In genomic region chr10:19724158-19724832, GRCm38 (mm10) we compare ENCODE assay signal across 27 mouse cellular contexts. TPM values are rescaled to one million over a fixed set of nuclear protein-coding genes. Genes with fewer than 3 reads are reported as not detected.
DNase-seq lines count a peak whose midpoint lies in the region; ATAC-seq and TF ChIP-seq lines count a peak whose summit lies in the region.
"Had no signal": no experiment of that assay in that cellular context is flagged by ENCODE, and none has a peak within 500 bp of the region (broad histone marks: within the 10 kb centered on the region; RNA-seq: fewer than 3 reads in every experiment).

No protein-coding gene starts in this region.

- no peaks in the 10 kb centered on the region for H3K9me3 ChIP-seq in liver, embryonic 14.5 days (ENCODE audit: control insufficient read depth, low read length)
- H3K9me3 ChIP-seq: embryonic facial prominence, embryonic 10.5 days; forebrain, embryonic 12.5 days; hindbrain, embryonic 13.5 days; limb, embryonic 15.5 days; midbrain, embryonic 12.5 days had no signal

- peak; percentile 24 for TF ChIP-seq CTCF in liver, embryonic 14.5 days (IDR thresholded peaks at IDR 0.05; ENCODE audit: low read depth)

- H3K4me3 ChIP-seq in liver, embryonic 14.5 days (ENCODE audit: insufficient read depth in 1 of 2, low read depth in 2 of 2, low read length in 2 of 2) = no peak overlapping the region
- H3K4me3 ChIP-seq: embryonic facial prominence, embryonic 10.5 days; forebrain, embryonic 12.5 days; heart, adult 2 months; hindbrain, embryonic 13.5 days; limb, embryonic 15.5 days; midbrain, embryonic 12.5 days had no signal

- no peaks in the 10 kb centered on the region for H3K36me3 ChIP-seq in liver, embryonic 14.5 days (replicated peaks; ENCODE audit: control insufficient read depth, insufficient read depth, low read depth)
- H3K36me3 ChIP-seq: embryonic facial prominence, embryonic 10.5 days; forebrain, embryonic 12.5 days; hindbrain, embryonic 13.5 days; limb, embryonic 15.5 days; midbrain, embryonic 12.5 days had no signal

- 57% methylated on average over 11 of the region's 11 CpGs for WGBS in liver, embryonic 14.5 days (ENCODE audit: insufficient replicate concordance)

- no peaks in the 10 kb centered on the region for H3K27me3 ChIP-seq in liver, embryonic 14.5 days (ENCODE audit: control insufficient read depth, insufficient read depth, low read length)
- H3K27me3 ChIP-seq: hindbrain, embryonic 13.5 days; limb, embryonic 15.5 days; midbrain, embryonic 12.5 days had no signal

- H3K27ac ChIP-seq in liver, embryonic 14.5 days = no peak overlapping the region
- H3K27ac ChIP-seq: embryonic facial prominence, embryonic 10.5 days; forebrain, embryonic 12.5 days; heart, adult 2 months; hindbrain, embryonic 13.5 days; limb, embryonic 15.5 days; midbrain, embryonic 12.5 days had no signal

- peak; percentile 79 for ATAC-seq in erythroblast, adult 5-6 weeks (replicated peaks; ENCODE audit: low FRiP score, poor library complexity, severe bottlenecking)
- peak; percentile 89 for ATAC-seq in liver, embryonic 14.5 days (ENCODE audit: insufficient read depth)
- ATAC-seq in cerebellum, adult (ENCODE audit: insufficient number of reproducible peaks, low FRiP score, low TSS enrichment) = no peak
- ATAC-seq: inflammation-experienced regulatory T-cells, adult 6 months had no signal

- peak; percentile 46; the same call in 1 of the 2 replicates for TF ChIP-seq EP300 in liver, embryonic 14.5 days (IDR thresholded peaks at IDR 0.05; ENCODE audit: low read depth)

- H3K4me2 ChIP-seq in liver, embryonic 14.5 days (ENCODE audit: low read depth) = peak overlapping the region; percentile 39
- H3K4me2 ChIP-seq: forebrain, embryonic 12.5 days; hindbrain, embryonic 13.5 days; limb, embryonic 15.5 days; midbrain, embryonic 12.5 days had no signal

- DNase-seq in R1 (ENCODE audit: low read depth, low spot score) = peak; percentile 13
- DNase-seq in liver, embryonic 14.5 days (ENCODE audit: low read depth in 3 of 3, low spot score in 3 of 3) = peak in 2 of 3 experiments; percentile 33 to 37
- no peak for DNase-seq in retina, embryonic 14.5 days (ENCODE audit: low spot score)
- DNase-seq in testis, postnatal 10 days (ENCODE audit: low spot score) = no peak
- no peak for DNase-seq in right cerebral cortex, postnatal 25 days
- DNase-seq: adrenal gland, adult 2 months; cerebellum, adult 9-10 months; gastrocnemius, postnatal 36 days; heart, adult 2 months; heart, postnatal 36 days; kidney, adult 18-20 months; kidney, postnatal 4 days; left cerebral cortex, postnatal 4 days; lung, postnatal 4 days; right cerebral cortex, postnatal 14 days; thymus, postnatal 25 days had no signal

- H3K4me1 ChIP-seq in liver, embryonic 14.5 days (replicated peaks; ENCODE audit: control insufficient read depth in 2 of 2, insufficient read depth in 2 of 2, low read length in 1 of 2) = peaks cover 0 to 13% of the 10 kb centered on the region in 2 experiments; a peak in 3 of 4 replicates
- H3K4me1 ChIP-seq: embryonic facial prominence, embryonic 10.5 days; forebrain, embryonic 12.5 days; hindbrain, embryonic 13.5 days; midbrain, embryonic 12.5 days had no signal

- H3K9ac ChIP-seq in liver, embryonic 14.5 days (replicated peaks) = no peak overlapping the region
- H3K9ac ChIP-seq: forebrain, embryonic 12.5 days; hindbrain, embryonic 13.5 days; limb, embryonic 15.5 days; midbrain, embryonic 12.5 days had no signal

RNA-seq across cellular contexts. Expression of gene Il20ra, which starts 11.9 kb away (rescaled TPM):
- total RNA-seq in erythroblast, adult 5-6 weeks (2015; ENCODE audit: low replicate concordance) = not detected in 2 replicates
- 0.28 and 0.77 TPM in 2 replicates for total RNA-seq in erythroblast, adult 5-6 weeks (2017; ENCODE audit: low replicate concordance)
- polyA plus RNA-seq in liver, embryonic 14.5 days (2012; rRNA removed) = 0.06 TPM in 1 of 2 replicates, not detected in the other
- polyA plus RNA-seq in liver, embryonic 14.5 days (2014; fragmentation: Nextera tagmentation; extraction: Ambion mirVana) = 0.10 TPM in 1 of 2 replicates, not detected in the other
- total RNA-seq: gastrocnemius, adult 18-20 months; gastrocnemius, postnatal 36 days; heart, adult 2 months; heart, postnatal 36 days; left cerebral cortex, postnatal 4 days; neutrophil, adult 5-6 weeks had no signal
- polyA plus RNA-seq: forebrain, embryonic 12.5 days; heart, adult 2 months; midbrain, embryonic 12.5 days; spleen, adult 2 months had no signal

Comparison
In these comparisons a context has a peak if more than half of its experiments do, and no peak if none do; other contexts are left out.
1. DNase-seq: peak in R1 (single experiment) and liver, embryonic 14.5 days (2 of 3); none in retina, embryonic 14.5 days (single experiment), testis, postnatal 10 days (single experiment) and right cerebral cortex, postnatal 25 days (single experiment).